Mouse (Mus musculus): ENCODE results near the gene Lrrc4c.

- no peak for TF ChIP-seq POLR2A (IDR thresholded peaks at IDR 0.05; ENCODE audit: control insufficient read depth, low read depth, low read length)
- no peak for TF ChIP-seq CTCF (IDR thresholded peaks at IDR 0.05; ENCODE audit: control insufficient read depth, insufficient read depth, insufficient replicate concordance, low read depth, low read length)
These were observed 1179.1 kb downstream of the Lrrc4c start for GRCm38 (mm10) chr2:97497069-97497468.
